Mouse (Mus musculus): ENCODE results near the gene Rbm6.
A peak's percentile ranks its signal among the peaks of the same experiment; 100 is the strongest.

The Rbm6 gene

GRCm38 (mm10) chr9:107750378-107750777 is 122.7 kb downstream of the Rbm6 start:
- DNase-seq (ENCODE audit: low spot score), result no peak

GRCm38 (mm10) chr9:107748063-107748462 is 125.0 kb downstream of the Rbm6 start:
- no peak for DNase-seq (ENCODE audit: low spot score)

- DNase-seq (ENCODE audit: low spot score), result no peak
Measured at GRCm38 (mm10) chr9:107747310-107747709, 125.7 kb downstream of the Rbm6 start.

GRCm38 (mm10) chr9:107746679-107747078 is 126.4 kb downstream of the Rbm6 start:
- no peak for DNase-seq (ENCODE audit: low spot score)

GRCm38 (mm10) chr9:107744061-107744460 is 129.0 kb downstream of the Rbm6 start:
- DNase-seq (ENCODE audit: low spot score), result no peak

GRCm38 (mm10) chr9:107738841-107739202 is 134.2 kb downstream of the Rbm6 start:
- DNase-seq (ENCODE audit: low spot score), result peak; percentile 67

- peak; percentile 93 for DNase-seq (ENCODE audit: low spot score)
Measured at GRCm38 (mm10) chr9:107738020-107738840, 134.8 kb downstream of the Rbm6 start.

- DNase-seq (ENCODE audit: low spot score), result no peak
Measured at GRCm38 (mm10) chr9:107736185-107736485, 136.9 kb downstream of the Rbm6 start.

- DNase-seq (ENCODE audit: low spot score), result no peak
Measured at GRCm38 (mm10) chr9:107735356-107736184, 137.5 kb downstream of the Rbm6 start.

GRCm38 (mm10) chr9:107734567-107734971 is 138.5 kb downstream of the Rbm6 start:
- DNase-seq (ENCODE audit: low spot score), result no peak

GRCm38 (mm10) chr9:107729709-107730108 is 143.3 kb downstream of the Rbm6 start:
- DNase-seq (ENCODE audit: low spot score), result no peak

GRCm38 (mm10) chr9:107728919-107729670 is 143.9 kb downstream of the Rbm6 start:
- DNase-seq (ENCODE audit: low spot score), result no peak

GRCm38 (mm10) chr9:107727041-107727440 is 146.0 kb downstream of the Rbm6 start:
- DNase-seq (ENCODE audit: low spot score), result no peak

- DNase-seq (ENCODE audit: low spot score), result no peak
Measured at GRCm38 (mm10) chr9:107724796-107725195, 148.2 kb downstream of the Rbm6 start.

- peak; percentile 60 for DNase-seq (ENCODE audit: low spot score)
Measured at GRCm38 (mm10) chr9:107723794-107724531, 149.1 kb downstream of the Rbm6 start.

All from testis, postnatal 10 days (tissue).